Mouse (Mus musculus): ENCODE measurements around the gene Capg.

The Capg gene

GRCm38 (mm10) chr6:72607060-72607459 lies 62.9 kb downstream of the Capg start:
- no peak for DNase-seq (ENCODE audit: low read depth, low spot score)

- DNase-seq (ENCODE audit: low read depth, low spot score) = no peak
Measured at GRCm38 (mm10) chr6:72607676-72608075, 63.5 kb downstream of the Capg start.

- no peak for DNase-seq (ENCODE audit: low read depth, low spot score)
Measured at GRCm38 (mm10) chr6:72608662-72609184, 64.5 kb downstream of the Capg start.

- DNase-seq (ENCODE audit: low read depth, low spot score) = no peak
Measured at GRCm38 (mm10) chr6:72610261-72610660, 66.1 kb downstream of the Capg start.

All from R1 (cell line).